Mouse (Mus musculus) megakaryocyte, embryonic 14.5 days (primary cell): ENCODE measurements at regions not wholly inside any gene's neighbourhood (a gene's known extent, or its start where the extent isn't known, plus 50 kb on each side); places are given as distances from the start of the nearest gene placed in this dataset.

ENCODE experiments used
- H3K27me3 ChIP-seq: replicated peaks from 2 replicates; pipeline ENCODE3; 2012; ENCODE audit warnings: inconsistent platforms
- H3K36me3 ChIP-seq: replicated peaks from 2 replicates; pipeline ENCODE3; 2012; ENCODE audit warnings: low read length, inconsistent platforms, mixed read lengths
- H3K4me1 ChIP-seq: 2 replicates; pipeline ENCODE4 v1.6.1; 2012; ENCODE audit warnings: inconsistent platforms
- H3K4me3 ChIP-seq: replicated peaks from 2 replicates; pipeline ENCODE3; 2012; ENCODE audit warnings: moderate library complexity, mild to moderate bottlenecking, inconsistent platforms
- H3K9me3 ChIP-seq: 2 replicates; pipeline ENCODE4 v1.6.1; 2012; ENCODE audit warnings: inconsistent platforms
- FLI1 ChIP-seq: IDR thresholded peaks from 2 replicates; pipeline ENCODE4 v1.6.1; 2012; ENCODE audit warnings: low read length, inconsistent platforms, mixed read lengths
- GATA1 ChIP-seq: IDR thresholded peaks from 3 replicates; pipeline ENCODE4 v1.6.1; 2012; ENCODE audit warnings: mixed read lengths, low read length, inconsistent platforms, borderline replicate concordance

DNA sequence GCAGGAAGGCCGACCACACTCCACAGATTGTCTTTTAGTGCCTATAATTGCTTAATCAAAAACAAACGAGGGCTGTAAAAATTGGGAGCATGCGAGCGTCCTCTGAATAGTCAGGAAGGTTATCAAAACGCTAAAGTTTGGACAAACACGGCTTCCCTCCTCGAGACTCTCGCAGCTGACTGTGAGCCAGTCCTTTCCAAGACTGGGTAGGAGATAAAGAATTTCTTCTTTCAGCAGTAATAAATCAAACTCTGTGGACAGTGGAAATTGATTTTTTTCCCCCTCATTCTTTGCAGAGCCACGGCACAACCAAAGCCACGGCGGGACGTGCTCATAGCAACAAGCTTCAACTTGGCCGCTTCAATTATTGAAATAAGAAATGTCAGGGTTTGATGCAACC lies 119.7 kb upstream of the Kazn start:
- H3K36me3 ChIP-seq: no peaks in the 10 kb centered on the region
- TF ChIP-seq GATA1 (no peak), FLI1 (no peak)
- no peaks in the 10 kb centered on the region for H3K4me1 ChIP-seq
- no peaks in the 10 kb centered on the region for H3K27me3 ChIP-seq
- H3K9me3 ChIP-seq: peaks cover 7% of the 10 kb centered on the region; the same call in 1 of the 2 replicates
- H3K4me3 ChIP-seq: no peak overlapping the region

DNA sequence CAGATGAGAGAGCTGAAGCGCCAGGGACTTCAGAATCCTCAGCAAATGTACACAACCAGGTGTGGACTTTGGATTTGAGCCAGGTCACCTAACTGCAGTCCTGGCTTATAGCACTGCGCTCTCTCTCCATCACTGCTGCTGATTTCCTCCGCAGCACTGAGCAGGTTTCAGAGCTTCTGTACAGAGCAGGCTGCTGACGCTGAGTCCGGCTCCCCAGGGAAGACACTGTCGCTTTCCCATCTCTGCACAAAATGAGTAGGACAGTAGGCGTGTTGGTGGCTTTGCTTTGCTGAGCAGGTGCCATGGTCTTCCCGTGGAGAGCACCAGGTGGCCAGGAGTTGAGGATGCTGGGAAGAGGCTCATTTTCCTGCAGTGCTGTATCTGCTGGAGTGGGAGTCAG lies 116.2 kb upstream of the Kazn start:
- Histone ChIP-seq H3K9me3 (no peaks in the 10 kb centered on the region), H3K36me3 (no peaks in the 10 kb centered on the region), H3K27me3 (no peaks in the 10 kb centered on the region), H3K4me1 (no peaks in the 10 kb centered on the region), H3K4me3 (no peak overlapping the region)
- no peak for TF ChIP-seq FLI1
- no peak for TF ChIP-seq GATA1

DNA sequence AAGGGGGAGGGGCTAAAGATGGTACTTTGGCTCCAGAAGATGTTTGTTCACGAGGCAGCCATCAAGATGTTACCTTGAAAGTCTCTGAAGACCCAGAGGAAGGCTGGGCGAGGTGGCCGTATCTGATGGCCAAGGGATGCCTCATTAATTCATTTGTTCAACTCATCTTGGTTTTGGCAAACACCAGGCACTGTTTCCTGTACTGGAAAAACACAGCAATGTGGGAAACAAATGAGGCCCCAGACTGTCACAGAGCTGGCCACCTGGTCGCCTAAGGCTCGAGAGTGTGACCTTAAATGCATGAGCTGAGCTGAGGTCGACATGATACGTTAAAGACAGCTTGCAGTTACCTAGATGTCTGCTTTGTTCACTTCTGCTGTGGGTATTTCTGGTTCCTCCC lies 114.3 kb upstream of the Kazn start:
- Histone ChIP-seq H3K4me1 (no peaks in the 10 kb centered on the region), H3K36me3 (no peaks in the 10 kb centered on the region), H3K4me3 (no peak overlapping the region), H3K27me3 (no peaks in the 10 kb centered on the region), H3K9me3 (no peaks in the 10 kb centered on the region)
- TF ChIP-seq GATA1: no peak
- TF ChIP-seq FLI1: no peak

DNA sequence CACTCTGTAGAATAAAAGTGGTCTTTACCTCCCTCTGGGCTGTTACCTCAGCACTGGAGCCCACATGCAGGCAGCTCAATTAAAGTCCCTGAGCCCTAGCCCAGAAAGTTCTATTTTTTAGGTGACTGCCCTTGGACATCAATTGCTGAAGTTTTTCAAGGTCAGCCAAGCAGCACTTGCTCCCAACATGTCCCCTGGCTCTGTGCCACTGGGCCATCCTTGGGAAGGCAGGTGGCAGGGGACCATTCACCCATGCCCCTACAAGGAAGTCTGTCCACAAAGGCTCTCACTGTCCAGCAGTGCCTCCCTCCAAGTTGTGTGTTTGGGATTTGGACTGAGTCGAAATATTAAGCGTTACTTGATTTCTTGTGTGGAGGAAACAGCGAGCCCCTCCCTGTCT lies 112.6 kb upstream of the Kazn start:
- TF ChIP-seq FLI1 (no peak), GATA1 (no peak)
- Histone ChIP-seq H3K9me3 (no peaks in the 10 kb centered on the region), H3K27me3 (no peaks in the 10 kb centered on the region), H3K4me3 (no peak overlapping the region), H3K4me1 (no peaks in the 10 kb centered on the region), H3K36me3 (no peaks in the 10 kb centered on the region)

DNA sequence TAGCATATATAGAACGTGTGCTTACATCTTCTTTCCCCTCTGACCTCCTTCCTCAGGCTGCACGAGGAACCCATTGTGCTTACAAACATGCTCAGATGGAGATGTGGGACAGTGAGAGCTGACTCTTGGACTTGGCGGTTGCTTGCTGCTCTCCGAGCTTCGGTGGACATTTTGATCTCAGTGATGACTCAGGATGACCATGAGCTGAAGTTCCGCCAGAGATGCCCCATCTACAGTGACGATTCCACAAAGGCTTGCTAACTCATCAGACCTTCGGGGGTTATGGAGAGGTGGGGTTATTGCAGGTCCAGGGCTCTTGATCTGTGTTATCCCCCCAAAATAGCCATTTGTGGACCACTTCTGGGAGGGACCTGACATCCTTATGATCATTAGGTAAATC lies 111.8 kb upstream of the Kazn start:
- TF ChIP-seq GATA1 (no peak), FLI1 (no peak)
- Histone ChIP-seq H3K36me3 (no peaks in the 10 kb centered on the region), H3K4me1 (no peaks in the 10 kb centered on the region), H3K9me3 (no peaks in the 10 kb centered on the region), H3K27me3 (no peaks in the 10 kb centered on the region), H3K4me3 (no peak overlapping the region)

DNA sequence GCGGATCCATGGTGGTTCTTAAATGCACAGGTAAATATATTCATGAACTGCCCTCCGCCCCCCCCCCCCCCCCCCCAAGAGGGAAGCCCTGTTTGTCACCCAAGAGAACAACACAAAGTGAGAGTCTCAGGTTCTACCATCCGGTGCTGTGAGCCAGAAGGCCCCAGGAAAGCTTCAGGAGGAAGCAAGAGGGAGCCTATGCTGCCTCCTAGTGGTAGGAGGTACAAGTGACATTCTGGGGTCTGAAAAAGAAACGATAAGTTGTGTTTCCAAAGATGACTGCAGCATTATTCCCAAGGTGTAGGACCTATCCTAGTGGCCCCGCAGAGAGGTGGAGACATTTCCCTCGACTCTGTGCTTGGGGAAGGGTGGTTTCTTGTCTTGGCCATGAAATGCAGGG lies 109.7 kb upstream of the Kazn start:
- H3K4me1 ChIP-seq: no peaks in the 10 kb centered on the region
- H3K36me3 ChIP-seq: no peaks in the 10 kb centered on the region
- no peak for TF ChIP-seq FLI1
- TF ChIP-seq GATA1: no peak
- no peak overlapping the region for H3K4me3 ChIP-seq
- H3K9me3 ChIP-seq: no peaks in the 10 kb centered on the region
- H3K27me3 ChIP-seq: no peaks in the 10 kb centered on the region

DNA sequence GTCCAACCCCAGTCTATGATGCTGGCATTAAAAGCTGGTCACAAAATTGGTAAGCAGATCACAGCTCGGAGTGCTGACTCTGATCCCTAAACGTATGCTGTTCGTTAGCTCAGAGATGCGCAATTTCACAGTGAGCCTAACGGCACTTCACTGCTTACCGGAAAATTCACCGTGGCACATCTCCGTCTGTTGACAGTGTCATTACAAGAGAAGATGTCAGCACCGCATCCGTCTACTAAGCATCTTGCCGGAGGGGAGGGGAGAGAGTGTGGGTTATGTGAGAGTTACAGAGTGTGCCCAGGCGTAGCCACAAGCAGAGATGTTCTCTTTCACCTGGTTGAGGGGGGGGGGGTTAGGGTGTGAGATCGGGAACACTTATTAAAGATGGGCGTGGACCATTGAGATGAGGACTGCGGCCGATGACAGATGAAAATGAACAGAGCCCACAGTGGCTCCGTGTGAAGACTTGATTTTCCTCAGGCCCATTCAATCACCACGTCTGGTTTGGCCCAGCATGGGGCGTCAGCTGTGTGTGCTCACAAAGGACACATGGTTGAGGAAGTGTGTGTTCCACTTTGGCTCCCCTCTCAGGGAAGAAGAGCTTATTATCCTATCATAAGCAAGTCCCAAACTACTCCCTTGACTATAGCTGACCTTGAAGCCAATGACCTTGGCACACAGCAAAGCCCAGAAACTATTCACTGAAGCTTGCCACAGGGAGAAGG lies 103.4 kb upstream of the Kazn start:
- Histone ChIP-seq H3K9me3 (peaks cover 6% of the 10 kb centered on the region; the same call in 1 of the 2 replicates), H3K27me3 (no peaks in the 10 kb centered on the region), H3K4me3 (no peak overlapping the region), H3K4me1 (no peaks in the 10 kb centered on the region), H3K36me3 (no peaks in the 10 kb centered on the region)
- TF ChIP-seq FLI1: no peak
- no peak for TF ChIP-seq GATA1

DNA sequence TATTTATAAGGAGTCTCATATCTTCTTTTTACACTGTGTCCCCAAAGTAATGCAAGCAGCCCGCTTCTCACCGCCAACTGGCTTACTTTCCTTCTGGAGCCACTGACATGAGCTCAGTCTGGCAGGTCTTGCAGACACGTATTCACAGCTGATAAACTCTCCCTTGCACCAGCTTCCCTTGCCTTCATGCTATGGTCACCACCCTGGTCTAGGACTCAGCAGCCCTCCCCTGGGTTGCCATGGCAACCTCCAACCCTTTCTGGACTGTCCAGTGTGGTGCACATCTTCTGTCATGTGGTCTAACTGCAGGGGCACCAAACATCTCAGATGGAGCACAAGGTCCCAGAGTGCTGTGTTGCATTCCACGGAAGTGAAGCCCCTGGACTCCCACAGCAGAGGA lies 102.1 kb upstream of the Kazn start:
- Histone ChIP-seq H3K4me1 (no peaks in the 10 kb centered on the region), H3K27me3 (no peaks in the 10 kb centered on the region), H3K36me3 (no peaks in the 10 kb centered on the region), H3K9me3 (peaks cover 17% of the 10 kb centered on the region), H3K4me3 (no peak overlapping the region)
- TF ChIP-seq FLI1 (no peak), GATA1 (no peak)

DNA sequence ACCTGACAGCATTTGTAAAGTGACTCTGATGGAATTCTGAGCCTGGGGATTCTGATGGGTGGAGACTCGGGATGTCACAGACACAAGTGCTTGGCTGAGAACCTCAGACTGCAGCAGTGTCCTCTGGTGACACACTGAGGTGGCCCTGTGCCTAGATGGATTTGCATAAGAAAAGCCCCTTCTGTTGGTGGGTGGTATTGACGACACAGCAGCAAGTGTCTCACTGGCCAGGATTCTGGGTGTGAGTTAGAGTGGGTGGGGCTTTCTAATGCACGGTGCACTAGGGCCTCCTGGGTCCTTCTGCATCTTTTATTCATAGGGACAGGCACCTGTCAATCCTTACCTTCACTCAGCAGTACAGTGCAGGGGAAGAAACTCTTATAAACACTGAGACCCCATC lies 100.9 kb upstream of the Kazn start:
- no peaks in the 10 kb centered on the region for H3K36me3 ChIP-seq
- H3K4me3 ChIP-seq: no peak overlapping the region
- TF ChIP-seq FLI1: no peak
- no peak for TF ChIP-seq GATA1
- H3K4me1 ChIP-seq: no peaks in the 10 kb centered on the region
- no peaks in the 10 kb centered on the region for H3K27me3 ChIP-seq
- H3K9me3 ChIP-seq: peaks cover 28% of the 10 kb centered on the region

DNA sequence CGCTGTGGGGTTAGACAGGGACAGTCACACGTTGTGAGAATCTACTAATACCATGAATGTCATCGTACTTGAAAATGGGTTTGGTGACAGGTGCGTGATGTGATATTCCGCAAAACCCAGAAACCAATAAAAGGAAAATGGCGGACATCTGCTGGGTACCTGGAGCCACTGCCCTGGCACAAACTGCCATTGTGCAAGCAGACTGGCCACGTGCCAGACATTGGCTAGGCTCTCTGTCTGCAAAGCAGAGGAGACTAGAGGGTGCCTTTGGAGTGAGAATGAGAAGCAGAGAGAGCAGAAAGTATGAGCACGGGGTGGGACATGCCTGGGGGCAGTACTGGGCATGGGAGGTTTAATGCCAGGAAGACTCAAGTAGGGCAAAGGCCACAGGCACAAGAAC lies 98.5 kb upstream of the Kazn start:
- Histone ChIP-seq H3K27me3 (no peaks in the 10 kb centered on the region), H3K4me1 (no peaks in the 10 kb centered on the region), H3K9me3 (peaks cover 48% of the 10 kb centered on the region)

More for the DNA sequence above, 98.5 kb upstream of the Kazn start:
- TF ChIP-seq GATA1 (no peak), FLI1 (no peak)
- H3K36me3 ChIP-seq: no peaks in the 10 kb centered on the region
- no peak overlapping the region for H3K4me3 ChIP-seq
